In genomic region chr7:34584870-34585269, GRCm38 (mm10) we compare ENCODE assay signal across 19 mouse cellular contexts.
DNase-seq lines count a peak whose midpoint lies in the region; ATAC-seq and TF ChIP-seq lines count a peak whose summit lies in the region.
"Had no signal": no experiment of that assay in that cellular context is flagged by ENCODE, and none has a peak within 500 bp of the region (broad histone marks: within the 10 kb centered on the region; RNA-seq: fewer than 3 reads in every experiment).

No protein-coding gene starts in this region.

- no peaks in the 10 kb centered on the region for H3K27me3 ChIP-seq in limb, embryonic 13.5 days
- no peaks in the 10 kb centered on the region for H3K27me3 ChIP-seq in limb, embryonic 10.5 days (ENCODE audit: low read depth, poor library complexity, severe bottlenecking)
- H3K27me3 ChIP-seq in myocyte (ENCODE audit: control insufficient read depth, insufficient read depth, insufficient read length) = no peaks in the 10 kb centered on the region
- H3K27me3 ChIP-seq: CH12.LX, Patski had no signal

- H3K9ac ChIP-seq in limb, embryonic 13.5 days = no peak overlapping the region

- no peaks in the 10 kb centered on the region; the same call in 1 of the 2 replicates for H3K36me3 ChIP-seq in limb, embryonic 13.5 days
- no peaks in the 10 kb centered on the region for H3K36me3 ChIP-seq in limb, embryonic 10.5 days
- H3K36me3 ChIP-seq in myocyte (ENCODE audit: control insufficient read depth, insufficient read depth) = no peaks in the 10 kb centered on the region
- H3K36me3 ChIP-seq: G1E had no signal

- H3K27ac ChIP-seq in limb, embryonic 13.5 days = no peak overlapping the region
- no peak overlapping the region for H3K27ac ChIP-seq in limb, embryonic 10.5 days

- no peak for DNase-seq in limb, embryonic 10.5 days (ENCODE audit: low spot score)
- no peak for DNase-seq in left cerebral cortex, adult 9 months (ENCODE audit: low spot score in 2 of 2)
- DNase-seq: adrenal gland, adult 2 months; adrenal gland, adult 8-10 months; adrenal gland, postnatal 10 days; adrenal gland, postnatal 14 days; adrenal gland, postnatal 25 days; adrenal gland, postnatal 36 days; B cell, adult 2 months; cerebellum, adult 11 months; cerebellum, adult 11-12 months; cerebellum, adult 18-20 months had no signal

- no peaks in the 10 kb centered on the region for H3K79me2 ChIP-seq in myocyte (ENCODE audit: control insufficient read depth, insufficient read depth)

- H3K4me3 ChIP-seq in limb, embryonic 13.5 days = no peak overlapping the region
- no peak overlapping the region for H3K4me3 ChIP-seq in limb, embryonic 10.5 days
- H3K4me3 ChIP-seq in myocyte = no peak overlapping the region

- ATAC-seq in limb, embryonic 13.5 days (ENCODE audit: low FRiP score, low read depth) = peak; percentile 36; the same call in 1 of the 2 replicates
- ATAC-seq: activated CD4-positive, CD25-positive, alpha-beta regulatory T cell, adult 4 months; CD4-positive, CD25-positive, alpha-beta regulatory T cell, adult 4 months; Patski had no signal

- no peaks in the 10 kb centered on the region for H3K9me3 ChIP-seq in limb, embryonic 13.5 days
- H3K9me3 ChIP-seq in limb, embryonic 10.5 days (replicated peaks) = peaks cover 3% of the 10 kb centered on the region; the same call in 1 of the 2 replicates

- no peaks in the 10 kb centered on the region for H3K4me1 ChIP-seq in limb, embryonic 13.5 days
- H3K4me1 ChIP-seq in limb, embryonic 10.5 days = no peaks in the 10 kb centered on the region

- no peak overlapping the region for H3ac ChIP-seq in myocyte (ENCODE audit: control insufficient read depth, insufficient read length)

- no peak overlapping the region for H3K4me2 ChIP-seq in limb, embryonic 13.5 days (replicated peaks)
- H3K4me2 ChIP-seq in myocyte (ENCODE audit: low read depth) = no peak overlapping the region

- no peak for TF ChIP-seq POLR2A in myocyte (IDR thresholded peaks at IDR 0.05; ENCODE audit: insufficient read length, low read depth)

- 89% methylated on average over 7 of the region's 7 CpGs for WGBS in limb, embryonic 13.5 days
- WGBS in limb, embryonic 10.5 days = 95% methylated on average over 7 of the region's 7 CpGs

TF ChIP-seq in myocyte, 11 proteins besides CTCF, POLR2A, EP300 and RAD21:
- peak in 2 of 3 experiments; percentile 72 to 74 for TF ChIP-seq MYOG (IDR thresholded peaks at IDR 0.05; ENCODE audit: control insufficient read depth in 1 of 3, insufficient read depth in 1 of 3, insufficient read length in 2 of 3, low read depth in 2 of 3)
- TF ChIP-seq E2F4 (IDR thresholded peaks at IDR 0.05; ENCODE audit: insufficient read depth) = no peak
- no peak for TF ChIP-seq MAX (IDR thresholded peaks at IDR 0.05; ENCODE audit: low read depth)
- TF ChIP-seq MYOD1 (IDR thresholded peaks at IDR 0.05; ENCODE audit: control insufficient read depth in 1 of 3, insufficient read length in 2 of 3, low read depth in 2 of 3) = peak in 2 of 3 experiments; percentile 76 to 82
- TF ChIP-seq CEBPB (IDR thresholded peaks at IDR 0.05; ENCODE audit: insufficient read depth, poor library complexity, severe bottlenecking) = no peak
TF ChIP-seq in myocyte: peak in this region for 2.
